Mouse (Mus musculus) G1E (cell line): Measurements from ENCODE around the gene Tbl3.

Experiments
- CTCF ChIP-seq: IDR thresholded peaks from 2 replicates; pipeline ENCODE4 v1.5.1; 2012; ENCODE audit warnings: low read depth, low read length, inconsistent platforms, mixed read lengths
- GATA1 ChIP-seq: IDR thresholded peaks from 2 replicates; pipeline ENCODE4 v1.6.1; 2012; ENCODE audit warnings: borderline replicate concordance, low read length, inconsistent platforms, mixed read lengths
- GATA2 ChIP-seq: IDR thresholded peaks from 2 replicates; pipeline ENCODE4 v1.6.1; 2012; ENCODE audit warnings: low read depth, low read length, inconsistent platforms, borderline replicate concordance
- POLR2AphosphoS5 ChIP-seq: IDR thresholded peaks from 2 replicates; pipeline ENCODE4 v1.6.1; 2012; ENCODE audit warnings: low read depth, low read length, inconsistent platforms; ENCODE audit not compliant: insufficient replicate concordance

DNA sequence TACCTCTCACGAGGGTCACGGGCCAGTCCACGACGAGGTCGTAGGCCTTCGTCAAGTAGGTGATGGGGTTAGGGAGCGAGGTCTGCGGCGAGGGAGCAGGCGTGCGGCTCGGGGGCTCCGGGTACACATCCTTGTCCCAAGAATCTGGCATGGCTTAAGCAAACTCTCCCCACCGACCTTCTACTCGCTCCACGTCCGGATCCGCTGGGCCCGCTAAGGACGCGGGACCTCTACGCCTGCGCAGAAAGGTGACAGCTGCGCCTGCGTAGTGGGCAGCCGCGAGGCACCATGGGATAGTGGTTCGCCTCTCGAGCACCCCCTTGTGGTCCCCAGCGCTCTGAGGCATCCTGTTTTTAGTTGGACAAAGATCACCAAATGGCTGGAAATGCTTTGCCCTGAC, 16.7 kb upstream of the Tbl3 start, which contains the start of gene Ndufb10:
- TF ChIP-seq CTCF: peak; percentile 97
- no peak for TF ChIP-seq GATA1
- no peak; the same call in 1 of the 2 replicates for TF ChIP-seq POLR2AphosphoS5
- TF ChIP-seq GATA2: no peak
